Mouse (Mus musculus): ENCODE data around the gene Huwe1.

Huwe1 gene

DNA sequence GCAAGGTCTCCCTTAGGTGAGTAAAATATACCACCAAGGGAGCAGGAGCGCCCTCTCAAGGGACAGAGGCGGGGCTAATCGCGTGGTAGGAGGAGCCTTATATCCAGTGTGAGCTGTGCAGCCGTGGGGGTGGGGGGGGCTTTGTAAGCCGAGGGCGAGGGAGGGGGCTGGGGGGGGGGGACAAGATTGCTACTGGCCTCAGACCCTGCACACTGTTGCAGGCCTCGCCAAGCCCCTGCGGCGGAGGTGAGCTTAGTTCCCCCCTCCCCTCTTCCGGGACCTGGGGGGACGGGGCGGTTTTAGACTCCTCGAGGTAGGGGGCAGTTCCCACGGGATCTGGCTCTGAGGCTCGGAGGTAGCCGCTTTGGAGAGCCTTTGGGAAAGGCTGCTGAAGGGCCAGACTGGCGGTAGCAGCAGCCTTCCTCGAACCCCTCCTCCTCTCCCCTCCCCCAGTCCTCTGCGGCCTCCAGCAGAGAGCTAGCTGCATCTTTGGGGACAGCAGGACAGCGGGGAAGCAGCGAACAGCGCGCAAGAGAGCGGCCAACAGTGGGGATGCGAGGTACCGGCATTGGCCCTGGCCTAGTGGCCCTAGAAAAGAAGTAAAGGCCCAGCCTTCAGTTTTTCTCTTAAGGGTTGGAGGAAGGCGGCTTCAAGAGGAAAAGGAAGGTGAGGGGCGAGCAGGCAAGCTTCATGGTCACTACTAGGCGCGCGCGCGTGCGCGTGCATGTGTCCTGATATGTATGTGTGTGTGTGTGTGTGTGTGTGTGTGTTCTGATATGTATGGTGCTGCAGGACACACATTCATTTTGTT lies at the start of gene Huwe1:
Gene Huwe1, plus strand, starts transcription at position 107 of the 811 bp plus-strand sequence.
- peak; percentile 95 for DNase-seq

DNA sequence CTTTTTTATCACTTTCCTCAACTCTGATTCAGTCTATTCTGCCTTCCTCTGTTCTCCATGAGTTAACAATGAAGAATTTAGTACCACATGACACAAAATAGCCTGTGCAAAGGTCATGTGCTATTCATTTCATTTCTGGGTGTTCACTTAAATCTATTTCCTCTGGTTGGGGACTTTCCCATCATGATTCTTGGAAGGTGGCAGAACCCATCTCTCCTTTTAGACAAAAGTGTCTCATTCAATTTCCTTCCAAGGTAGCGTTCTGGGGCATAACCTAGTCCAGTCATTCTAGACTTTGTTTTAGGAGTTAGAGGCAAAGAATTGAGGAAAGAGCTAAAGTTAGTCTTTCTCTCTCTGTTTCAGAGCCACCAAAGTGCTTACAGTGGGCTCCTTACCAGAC lies 20.3 kb upstream of the Huwe1 start:
- DNase-seq, result no peak

DNA sequence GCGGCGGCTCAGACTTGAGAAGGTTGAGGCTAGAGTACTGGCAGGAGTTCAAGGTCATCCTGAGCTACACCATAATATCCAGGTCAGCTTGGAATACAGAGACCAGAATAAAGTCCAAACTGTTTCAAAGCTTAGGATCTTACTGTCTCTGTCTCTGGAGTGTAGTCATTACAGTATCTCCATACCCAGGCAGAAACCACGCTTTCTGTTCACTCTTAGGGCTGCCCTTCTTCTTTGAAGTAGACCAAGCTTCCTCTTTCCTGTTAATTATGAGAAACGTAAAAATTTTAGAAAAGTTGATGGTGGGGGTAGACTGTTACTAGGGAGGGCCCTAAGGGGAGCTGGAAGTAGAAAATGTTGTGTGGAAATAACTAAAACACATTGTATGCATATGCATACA lies 17.7 kb upstream of the Huwe1 start:
- no peak for DNase-seq

DNA sequence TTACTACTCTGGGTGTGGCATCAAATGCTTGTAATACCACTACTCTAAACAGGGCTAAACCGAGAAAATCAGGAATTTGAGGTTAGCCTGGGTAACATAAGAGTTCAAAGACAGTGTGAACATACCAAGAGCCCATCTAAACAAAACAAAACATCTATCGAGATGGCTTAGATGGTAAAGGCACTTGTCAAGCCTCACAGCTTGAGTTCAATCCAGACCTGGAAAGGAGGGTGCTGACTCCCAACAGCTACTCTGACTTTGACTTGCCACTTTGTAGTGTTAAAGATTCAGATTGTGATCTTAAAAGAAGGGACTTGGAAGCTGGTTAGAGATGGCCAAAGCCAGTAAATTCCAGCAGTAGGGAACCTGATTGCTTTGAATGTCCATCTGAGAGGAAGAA lies 7.8 kb upstream of the Huwe1 start:
- no peak for DNase-seq

DNA sequence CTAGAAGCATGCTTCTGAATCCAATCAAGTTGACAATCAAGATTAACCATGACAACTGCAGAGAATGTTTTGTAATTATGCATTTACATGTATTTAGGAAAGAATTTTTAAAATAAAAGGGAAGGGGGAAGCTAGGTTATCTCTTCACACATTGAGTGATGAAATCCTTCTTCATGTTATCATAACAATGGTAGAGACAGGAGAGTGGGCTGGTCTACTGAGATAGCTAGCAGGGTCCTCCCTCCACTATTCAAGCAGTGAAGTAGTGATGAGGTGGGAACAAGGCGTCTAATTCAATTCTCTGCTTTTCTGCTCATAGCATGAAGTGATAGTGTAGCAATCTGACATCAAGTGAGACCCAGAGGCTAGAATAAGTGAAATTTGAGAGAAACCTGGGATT lies 2.6 kb upstream of the Huwe1 start:
- DNase-seq, result no peak

DNA sequence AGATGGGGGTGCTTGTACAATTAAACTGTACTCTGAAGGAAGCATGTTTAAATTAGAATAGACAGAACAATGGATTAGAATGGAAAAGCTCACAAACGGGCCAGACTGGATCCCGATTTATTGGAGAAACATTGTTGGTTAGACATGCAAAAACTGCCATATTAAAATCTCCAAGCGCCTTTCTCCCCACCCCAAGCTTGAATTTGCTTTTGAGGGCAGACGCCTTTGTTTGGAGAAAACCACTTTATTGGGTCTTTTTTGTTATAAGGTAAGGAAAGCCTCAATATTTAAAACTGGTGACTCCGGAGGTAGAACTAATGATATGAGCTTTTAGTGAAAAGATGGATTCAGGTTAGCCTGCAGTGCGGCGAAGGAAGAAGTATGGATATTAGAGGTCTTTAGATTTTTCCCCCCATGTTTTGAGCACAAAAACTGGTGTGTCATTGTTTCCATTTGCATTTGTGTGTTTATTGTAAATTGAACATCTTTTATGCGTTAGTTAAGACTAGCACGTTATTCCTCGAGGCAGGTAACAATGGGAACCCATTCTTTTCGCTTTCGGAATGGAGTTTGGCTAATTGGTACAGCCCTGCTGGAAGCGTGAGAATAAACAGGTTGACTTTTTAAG lies 1.8 kb downstream of the Huwe1 start:
- DNase-seq, result no peak

DNA sequence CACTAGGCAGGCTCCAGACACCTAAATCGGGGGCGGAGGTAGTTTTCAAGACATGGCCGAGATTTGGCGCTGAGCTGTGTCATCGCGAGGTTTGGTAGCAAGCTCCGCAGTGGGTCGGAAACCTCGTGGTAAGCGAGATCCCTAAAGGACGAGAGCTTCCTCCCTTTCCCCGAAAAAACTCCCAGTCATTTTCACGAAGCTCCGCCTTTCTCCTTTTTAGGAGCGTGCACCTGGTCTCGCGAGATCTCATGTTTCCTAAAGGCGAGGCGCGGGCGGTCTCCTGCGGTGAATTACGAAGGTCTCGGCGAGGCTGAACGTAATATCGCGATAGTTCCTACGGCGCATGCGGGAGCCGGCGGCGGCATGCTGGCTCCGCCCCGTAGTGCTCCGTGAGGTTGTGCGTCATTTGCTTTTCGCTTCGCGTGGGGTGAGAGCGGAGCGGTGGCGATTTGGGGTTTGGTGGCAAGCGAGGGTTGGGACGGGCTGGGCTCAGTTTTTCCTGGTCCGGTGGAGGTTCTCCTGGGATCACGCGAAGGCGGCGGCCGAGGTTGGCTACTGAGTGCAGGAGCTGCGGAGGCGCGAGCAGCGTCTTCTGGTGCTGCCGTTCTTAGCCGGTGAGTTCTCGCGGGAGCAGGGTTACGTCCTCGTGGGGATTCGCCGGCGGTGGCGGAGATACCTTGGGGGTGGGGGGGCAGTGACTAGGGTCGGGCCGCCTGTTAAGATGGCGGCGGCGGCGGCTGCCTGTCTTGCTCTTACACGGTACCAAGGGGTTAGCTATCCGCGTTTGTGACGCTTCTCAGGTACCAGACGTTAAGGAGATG lies 2.6 kb downstream of the Huwe1 start:
- peak; percentile 99 for DNase-seq

DNA sequence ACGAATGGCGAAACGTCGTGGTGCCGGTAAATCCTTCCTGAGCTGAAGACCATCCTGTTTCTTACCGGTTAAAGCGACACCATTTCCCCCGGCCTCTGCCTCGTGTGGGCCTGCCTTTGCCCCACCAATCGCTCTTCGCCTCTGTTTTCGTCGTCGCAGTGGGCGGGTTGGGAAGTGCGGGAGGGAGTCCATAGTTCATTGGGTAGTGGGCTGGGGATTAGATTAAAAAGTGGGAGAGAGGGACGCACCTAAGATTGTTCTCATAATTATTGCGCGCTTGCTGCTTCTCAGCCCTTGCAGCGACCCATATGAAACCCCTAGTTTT lies 3.1 kb downstream of the Huwe1 start:
- peak; percentile 97 for DNase-seq

DNA sequence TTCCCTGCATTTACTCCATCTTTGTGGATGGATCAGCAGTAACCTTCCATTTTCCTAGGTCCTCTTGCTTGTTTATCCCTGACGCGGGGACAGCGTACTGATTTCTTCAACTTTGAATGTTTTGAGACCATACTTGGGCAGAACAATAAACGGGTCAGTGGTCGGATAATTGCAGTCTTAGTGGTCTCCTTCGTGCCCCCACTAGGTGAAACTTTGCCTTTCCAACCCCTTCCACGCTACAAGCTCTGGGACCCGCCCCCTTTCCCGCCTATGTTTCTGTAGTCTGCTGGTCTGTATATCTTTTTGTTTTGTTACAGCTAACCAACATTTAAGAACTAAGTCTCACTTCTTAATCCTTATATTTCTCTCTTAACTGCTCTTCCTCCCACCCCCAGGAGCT lies 3.8 kb downstream of the Huwe1 start:
- no peak for DNase-seq

DNA sequence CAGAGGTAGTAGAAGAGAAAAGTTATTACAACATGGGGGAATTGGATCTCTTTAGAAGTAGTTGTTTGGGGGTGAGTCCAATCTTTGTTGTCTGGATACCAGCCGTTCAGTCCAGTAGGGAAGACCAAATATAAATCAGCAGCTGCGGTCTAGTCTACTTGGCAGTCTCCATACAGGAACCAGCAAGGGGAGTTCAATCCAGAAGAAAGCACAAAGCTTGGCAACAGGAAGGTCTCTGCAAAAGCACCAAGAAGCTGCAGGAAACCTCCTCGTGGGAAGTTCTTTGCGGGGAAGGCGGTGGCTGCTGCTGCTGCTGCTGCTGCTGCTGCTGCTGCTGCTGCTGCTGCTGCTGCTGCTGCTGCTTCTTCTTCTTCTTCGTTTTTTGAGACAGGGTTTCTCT lies 10.9 kb downstream of the Huwe1 start:
- peak; percentile 91 for DNase-seq

DNA sequence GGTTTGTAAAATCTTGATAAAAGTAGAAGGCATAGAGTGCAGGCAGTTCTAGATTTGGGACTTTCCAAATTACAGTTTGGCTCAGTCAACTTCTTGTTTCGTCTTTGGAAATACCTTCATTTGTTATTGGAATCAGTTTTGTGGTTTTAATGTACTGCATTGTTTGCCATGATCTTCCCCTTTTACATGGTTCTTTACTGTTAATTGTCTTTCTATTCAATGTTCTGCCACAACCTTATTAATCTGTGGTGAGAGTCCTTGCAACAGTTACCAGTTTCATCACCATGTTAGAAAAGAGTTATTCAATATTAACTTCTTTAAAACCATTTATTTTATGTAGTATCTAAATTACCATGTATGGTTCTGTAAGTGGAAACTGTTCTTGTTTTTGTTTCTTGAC lies 13.0 kb downstream of the Huwe1 start:
- DNase-seq, result no peak

DNA sequence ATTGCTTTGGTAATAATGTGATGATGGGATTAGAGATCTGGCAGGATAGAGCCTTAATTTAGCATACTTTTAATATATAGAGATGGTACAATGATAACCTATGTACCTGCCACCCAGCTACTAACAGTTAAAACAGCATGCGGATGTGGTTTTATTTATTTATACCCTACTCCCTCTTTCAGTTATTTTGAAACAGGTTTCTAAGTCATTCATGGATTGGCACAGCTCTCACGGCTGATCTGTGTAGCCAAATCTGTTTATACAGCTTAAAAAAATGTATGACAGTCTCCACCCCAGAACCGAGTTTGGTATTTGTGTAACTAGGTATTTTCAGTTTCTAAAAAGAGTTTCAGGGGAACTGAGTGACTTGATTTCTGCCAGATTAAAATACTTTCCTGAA lies 17.1 kb downstream of the Huwe1 start:
- DNase-seq, result no peak

DNA sequence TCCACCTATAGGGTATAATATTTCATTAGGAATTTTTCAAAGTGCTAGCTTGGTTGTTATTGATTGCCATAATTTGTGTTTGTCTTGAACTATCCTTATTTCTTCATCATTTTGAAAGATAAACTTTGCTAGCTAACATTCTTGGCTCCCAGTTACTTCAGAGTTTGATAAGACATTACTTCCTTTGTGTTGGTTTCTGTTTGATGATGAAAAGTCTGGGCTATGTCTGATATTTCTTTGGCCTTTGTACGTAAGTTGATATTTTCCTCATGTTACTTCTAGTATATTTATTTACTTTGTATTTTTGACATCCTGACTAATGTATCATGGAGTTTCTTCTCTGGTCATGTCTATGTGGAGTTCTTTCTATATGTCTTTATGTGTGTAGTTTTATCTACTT lies 28.4 kb downstream of the Huwe1 start:
- DNase-seq, result no peak

DNA sequence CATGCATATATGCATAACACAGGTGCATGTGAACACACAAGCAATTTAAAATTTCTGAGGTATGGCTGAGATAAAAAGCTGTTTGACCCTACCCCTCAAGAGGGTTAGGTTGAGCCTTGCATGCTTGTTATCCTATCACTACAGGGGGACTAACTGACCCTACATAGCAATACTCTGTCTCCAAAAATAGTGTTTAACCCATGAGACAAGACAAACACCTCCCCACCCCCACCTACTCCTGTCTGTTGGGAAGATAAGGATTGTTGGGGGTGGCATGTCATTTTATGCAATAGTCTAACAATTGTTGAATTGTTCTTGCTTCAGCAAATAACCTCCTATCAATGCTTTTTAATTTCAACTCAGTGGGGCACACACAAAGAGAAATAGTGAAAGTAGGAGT lies 30.7 kb downstream of the Huwe1 start:
- DNase-seq, result no peak

DNA sequence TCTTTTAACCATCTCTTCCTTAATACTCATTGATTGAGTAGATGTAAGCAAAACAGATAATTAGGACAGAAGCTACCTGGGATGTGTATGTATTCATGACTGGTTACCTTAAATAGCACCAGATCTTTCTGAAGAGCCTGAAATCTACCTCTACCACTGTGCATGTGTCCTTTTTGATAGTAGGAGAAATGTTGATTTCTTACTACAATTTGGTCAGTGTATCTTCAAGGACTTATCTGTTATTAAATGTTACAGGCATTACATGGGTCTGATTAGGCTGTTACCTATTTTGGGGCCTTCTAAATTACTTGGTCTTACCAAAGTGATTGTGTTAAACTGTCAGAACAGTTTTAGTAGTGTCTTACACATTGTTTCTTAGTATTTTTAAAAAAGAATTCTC lies 32.4 kb downstream of the Huwe1 start:
- DNase-seq, result no peak

DNA sequence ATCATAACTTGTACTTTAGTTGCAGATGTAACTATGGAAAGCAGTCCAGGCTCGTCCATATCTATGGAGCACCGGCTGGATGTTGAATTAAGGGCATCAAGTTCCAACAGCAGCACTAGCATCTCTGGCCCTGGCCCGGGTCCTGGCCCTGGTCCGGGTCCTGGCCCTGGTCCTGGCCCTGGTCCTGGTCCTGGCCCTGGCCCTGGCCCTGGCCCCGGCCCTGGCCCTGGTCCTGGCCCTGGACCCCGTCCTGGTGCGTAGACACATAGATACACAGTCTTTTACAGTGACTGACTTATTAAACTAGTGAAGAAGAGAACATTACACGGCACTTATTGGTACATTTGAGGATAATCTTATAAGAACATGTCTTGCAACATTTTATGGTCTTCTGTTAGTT lies 58.8 kb downstream of the Huwe1 start:
- peak; percentile 80 for DNase-seq

DNA sequence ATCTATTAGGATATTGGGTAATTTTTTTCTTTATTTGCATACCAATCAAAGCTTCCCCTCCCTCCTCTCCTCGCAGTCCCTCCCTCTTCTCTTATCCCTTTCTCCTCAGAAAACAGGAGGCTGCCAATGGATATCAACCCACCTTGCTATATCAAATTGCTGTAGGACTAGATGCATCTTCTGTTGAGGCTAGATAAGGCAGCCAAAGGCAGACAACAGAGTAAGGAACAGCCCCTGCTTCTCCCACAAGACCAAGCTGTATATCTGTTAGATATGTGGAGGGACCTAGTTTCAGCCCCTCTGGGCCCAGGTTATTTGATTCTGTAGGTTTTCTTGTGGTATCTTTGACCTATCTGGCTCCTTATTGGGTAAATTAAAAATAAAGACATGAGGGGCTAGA lies 110.1 kb downstream of the Huwe1 start:
- DNase-seq, result no peak

DNA sequence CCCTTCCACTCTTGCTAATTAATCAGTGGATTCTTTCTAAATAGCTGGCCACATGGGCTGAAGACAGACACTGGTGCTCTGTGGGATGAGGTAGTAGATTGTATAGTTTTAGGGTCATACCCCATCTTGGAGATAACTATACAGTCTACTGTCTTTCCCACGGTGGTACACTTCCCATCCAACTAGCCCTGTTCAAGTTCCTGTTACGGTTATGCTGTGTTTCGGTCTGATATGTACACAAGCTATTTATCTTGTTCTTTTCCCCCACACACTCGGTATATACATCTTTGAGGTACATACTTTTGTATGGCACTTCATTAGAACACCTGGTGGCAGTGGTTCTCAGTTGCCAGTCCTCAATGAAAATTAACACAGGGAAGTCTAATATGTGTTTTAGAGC lies 111.7 kb downstream of the Huwe1 start:
- no peak for DNase-seq

DNA sequence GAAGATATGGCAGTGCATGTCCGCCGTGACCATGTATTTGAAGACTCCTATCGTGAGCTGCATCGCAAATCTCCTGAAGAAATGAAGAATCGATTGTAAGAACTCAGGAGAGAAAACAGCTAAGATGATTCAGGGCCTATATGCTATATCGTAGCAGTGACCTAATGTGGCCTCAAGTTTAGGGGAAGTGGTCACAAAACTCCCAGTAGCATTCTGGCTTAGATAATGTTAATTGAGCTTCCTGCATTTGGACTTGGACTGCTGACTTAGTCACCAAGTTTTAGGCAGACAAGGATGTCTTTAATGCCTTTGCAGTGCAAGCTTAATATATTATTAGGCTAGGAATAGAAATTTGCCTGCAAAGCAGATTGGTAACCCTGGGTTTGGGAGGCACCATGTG lies 128.8 kb downstream of the Huwe1 start:
- no peak for DNase-seq

DNA sequence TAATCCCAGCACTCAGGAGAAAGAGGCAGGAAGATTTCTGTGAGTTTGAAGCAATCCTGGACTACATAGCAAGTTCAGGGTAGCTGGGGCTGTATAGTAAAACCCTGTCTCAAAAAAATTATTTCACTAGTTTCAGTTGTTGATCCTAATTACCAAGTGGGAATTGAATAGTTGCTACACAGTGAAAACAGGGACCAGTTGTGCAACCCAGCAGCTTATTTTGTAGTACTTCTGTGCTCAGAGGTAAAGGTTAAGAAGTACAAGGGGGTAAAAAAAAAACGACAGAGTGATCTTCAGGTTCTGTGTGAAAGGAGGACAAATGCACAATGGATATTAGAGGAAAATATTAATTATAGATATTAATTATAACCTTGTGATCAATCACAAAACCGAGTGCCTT lies 138.2 kb downstream of the Huwe1 start:
- no peak for DNase-seq

DNA sequence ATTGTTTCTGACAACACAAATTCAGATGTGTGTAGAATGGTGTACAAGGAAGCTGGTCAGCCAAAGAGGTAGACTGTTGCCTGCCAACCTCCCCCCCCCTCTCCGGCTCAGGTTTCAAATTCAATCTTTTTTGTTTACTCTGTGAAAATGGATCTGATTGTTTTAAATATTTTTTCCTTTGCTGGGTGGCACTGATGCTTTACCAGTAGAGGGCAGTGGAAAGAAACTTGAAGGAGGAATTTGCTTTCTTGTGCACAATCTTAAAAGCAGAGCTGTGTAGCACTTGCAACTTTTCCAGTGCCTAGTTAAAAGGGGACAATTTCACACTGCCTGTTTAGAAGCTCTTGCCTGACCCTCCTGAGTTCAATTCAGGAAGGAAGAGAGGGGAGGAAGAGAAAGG lies 146.4 kb downstream of the Huwe1 start:
- no peak for DNase-seq

DNA sequence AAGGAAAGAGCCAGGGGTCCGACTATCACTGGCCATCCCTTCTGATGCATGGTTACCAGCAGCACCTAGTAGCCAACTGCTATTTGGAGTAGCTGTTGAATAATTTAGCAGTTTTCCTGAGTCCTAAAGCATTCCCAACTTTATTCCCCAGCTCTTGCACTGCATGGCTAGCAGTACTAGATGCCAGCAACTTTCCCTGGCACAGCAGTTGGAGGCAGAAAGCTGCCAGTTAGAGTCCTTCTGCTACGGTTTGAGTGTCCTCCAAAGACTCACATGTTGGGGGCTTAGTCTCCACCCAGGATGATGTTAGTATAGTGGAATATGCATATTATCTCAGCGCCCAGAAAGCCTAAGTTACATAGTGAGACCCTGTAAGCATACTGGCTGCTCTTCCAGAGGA lies 147.2 kb downstream of the Huwe1 start:
- DNase-seq, result no peak

DNA sequence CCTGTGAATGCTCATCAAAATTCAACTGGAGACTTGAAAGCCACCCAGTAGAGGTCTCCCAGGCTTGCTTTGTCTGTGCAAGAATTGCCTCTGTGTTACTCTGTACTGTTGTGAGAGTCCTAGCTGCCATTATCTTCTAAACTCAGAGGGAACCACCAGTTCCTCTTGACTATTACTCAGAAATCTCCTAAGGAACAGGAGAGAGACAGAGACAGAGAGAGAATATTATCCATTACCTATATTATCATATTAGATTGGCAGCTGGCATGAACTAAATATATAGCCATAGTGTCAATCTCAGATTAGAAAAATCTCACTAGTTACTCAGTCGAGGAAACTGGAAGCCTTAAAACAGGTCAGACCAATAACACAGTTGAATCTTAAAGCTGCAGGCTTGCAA lies 149.6 kb downstream of the Huwe1 start:
- DNase-seq, result no peak

DNA sequence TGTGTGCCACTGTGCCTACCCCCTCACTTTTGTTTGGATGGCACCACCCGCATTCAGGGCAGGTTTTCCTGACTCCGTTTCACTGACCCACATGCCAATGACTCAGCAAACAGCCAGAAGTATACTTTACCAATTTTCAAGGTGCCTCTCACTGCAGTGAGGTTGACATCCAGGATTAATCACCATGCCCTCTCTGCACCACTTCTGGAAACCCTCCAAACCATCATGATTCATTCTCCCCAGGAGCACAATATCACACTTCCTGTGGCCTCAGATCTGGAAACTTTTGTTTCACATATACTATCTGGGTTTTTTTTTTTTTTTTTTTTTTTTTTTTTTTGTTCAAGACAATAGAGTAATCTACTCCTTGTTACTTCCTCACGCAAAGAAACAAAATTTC lies 150.6 kb downstream of the Huwe1 start:
- no peak for DNase-seq
